Mouse (Mus musculus) embryonic facial prominence, embryonic 15.5 days (tissue): Measurements from ENCODE around the gene Dennd6b. TPM values are rescaled to one million over a fixed set of nuclear protein-coding genes. Genes with fewer than 3 reads are reported as not detected.

ENCODE experiments used
- ATAC-seq: fragments of 200-750 bp; cut with Nextera tagmentation; 2 replicates; pipeline ENCODE4 v1.8.0; 2017; ENCODE audit warnings: low read depth, moderate TSS enrichment; ENCODE audit not compliant: insufficient number of reproducible peaks, low FRiP score, low TSS enrichment
- H3K27ac ChIP-seq: fragments of 300-500 bp; sonication (generic); replicated peaks from 2 replicates; pipeline ENCODE4 v1.5.1; 2015; ENCODE audit warnings: mild to moderate bottlenecking, inconsistent platforms
- H3K27me3 ChIP-seq: fragments of 300-500 bp; sonication (generic); 2 replicates; pipeline ENCODE4 v1.6.1; 2015; ENCODE audit warnings: inconsistent platforms
- H3K36me3 ChIP-seq: fragments of 300-500 bp; sonication (generic); 2 replicates; pipeline ENCODE4 v1.6.1; 2015; ENCODE audit warnings: mild to moderate bottlenecking, inconsistent platforms
- H3K4me1 ChIP-seq: fragments of 300-500 bp; sonication (generic); 2 replicates; pipeline ENCODE4 v1.6.1; 2015; ENCODE audit warnings: inconsistent platforms
- H3K4me2 ChIP-seq: fragments of 300-500 bp; sonication (generic); replicated peaks from 2 replicates; pipeline ENCODE4 v1.6.1; 2015; ENCODE audit warnings: mild to moderate bottlenecking, inconsistent platforms
- H3K4me3 ChIP-seq: fragments of 300-500 bp; sonication (generic); replicated peaks from 2 replicates; pipeline ENCODE4 v1.5.1; 2015; ENCODE audit warnings: mild to moderate bottlenecking, inconsistent platforms
- H3K9ac ChIP-seq: fragments of 300-500 bp; sonication (generic); 2 replicates; pipeline ENCODE4 v1.6.1; 2015; ENCODE audit warnings: inconsistent platforms
- H3K9me3 ChIP-seq: fragments of 300-500 bp; sonication (generic); replicated peaks from 2 replicates; pipeline ENCODE4 v1.6.1; 2016; ENCODE audit warnings: inconsistent platforms
- WGBS: fragments of 180-500 bp; shearing (Covaris S2); methylation state at CpG from one replicate; pipeline ENCODE4 v1.1.7; 2015; 5-methylcytosine and 5-hydroxymethylcytosine counted together
- polyA plus RNA-seq: library from polyadenylated mRNA; unstranded; fragments of >200 nt; fragmentation: Nextera tagmentation; extraction: Ambion mirVana; gene quantifications from 2 replicates; pipeline ENCODE4 v1.2.1, GENCODE M21; 2015

Dennd6b gene
- polyA plus RNA-seq, 1 experiment from 2014 or later, result 16.3 TPM

GRCm38 (mm10) chr15:89210915-89211715 lies 14.8 kb upstream of the Dennd6b start, which contains the start of gene Ppp6r2:
Ppp6r2 (plus strand) TSS chr15:89211553.
- Histone ChIP-seq H3K36me3 (0 out of 2 replicates have a peak, but pooled peaks cover 7% of the 10 kb centered on the region), H3K9me3 (no peaks in the 10 kb centered on the region), H3K4me2 (peak within 1 kb of the TSS; percentile 82), H3K9ac (peak within 1 kb of the TSS; percentile 94), H3K4me1 (peaks cover 20% of the 10 kb centered on the region; the same call in 1 of the 2 replicates), H3K27ac (peak within 1 kb of the TSS; percentile 89), H3K4me3 (peak within 1 kb of the TSS; percentile 90), H3K27me3 (no peaks in the 10 kb centered on the region)
- 2% methylated on average over 47 of the region's 73 CpGs for WGBS
- peak; percentile 87 for ATAC-seq

DNA sequence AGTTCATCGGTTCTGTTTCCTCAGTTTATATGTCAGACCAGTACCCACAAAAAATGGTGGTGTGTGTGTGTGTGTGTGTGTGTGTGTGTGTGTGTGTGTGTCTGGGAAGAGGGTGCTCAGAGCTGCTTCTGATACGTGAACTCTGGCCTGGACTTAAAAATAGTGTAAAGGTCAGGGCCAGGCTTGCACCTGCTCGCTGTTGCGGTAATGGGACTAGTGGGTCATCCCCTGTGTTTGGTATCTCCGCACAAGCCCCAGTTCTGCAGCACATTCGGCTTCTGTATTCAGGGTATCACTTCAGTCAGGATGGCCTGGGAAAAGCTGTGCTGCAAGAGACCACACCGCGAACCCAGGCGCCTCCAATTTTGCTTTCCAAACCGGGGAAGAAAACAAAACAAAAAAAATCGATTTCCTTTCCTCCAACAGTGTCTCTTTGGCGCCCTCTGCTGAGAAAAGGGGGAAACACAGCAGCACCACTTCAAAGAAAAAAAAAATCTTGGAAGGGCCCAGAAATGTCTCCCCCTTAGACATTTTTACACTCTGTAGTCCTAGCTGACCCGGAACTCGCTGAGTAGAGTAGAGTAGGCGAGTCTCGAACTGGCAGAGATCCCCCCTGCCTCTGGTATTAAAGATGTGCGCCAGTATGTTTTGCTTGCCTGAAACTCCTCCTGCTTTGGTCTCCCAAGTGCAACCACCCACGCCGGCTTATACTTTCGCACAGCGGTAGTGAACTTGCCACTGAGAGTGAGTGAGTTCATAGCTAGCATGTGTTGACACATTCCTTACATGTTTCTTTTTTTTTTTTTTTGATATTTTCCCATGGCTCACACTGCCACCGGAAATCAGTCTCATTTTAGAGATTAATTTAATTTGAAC lies 13.8 kb upstream of the Dennd6b start:
- WGBS, result 12% methylated on average over 22 of the region's 22 CpGs
- Histone ChIP-seq H3K27ac (peak overlapping the region; percentile 89), H3K4me2 (peak overlapping the region; percentile 54), H3K27me3 (no peaks in the 10 kb centered on the region), H3K4me3 (peak overlapping the region; percentile 90), H3K9me3 (no peaks in the 10 kb centered on the region), H3K36me3 (no peaks in the 10 kb centered on the region), H3K4me1 (peaks cover 16% of the 10 kb centered on the region; the same call in 1 of the 2 replicates), H3K9ac (no peak overlapping the region)
- no peak for ATAC-seq

DNA sequence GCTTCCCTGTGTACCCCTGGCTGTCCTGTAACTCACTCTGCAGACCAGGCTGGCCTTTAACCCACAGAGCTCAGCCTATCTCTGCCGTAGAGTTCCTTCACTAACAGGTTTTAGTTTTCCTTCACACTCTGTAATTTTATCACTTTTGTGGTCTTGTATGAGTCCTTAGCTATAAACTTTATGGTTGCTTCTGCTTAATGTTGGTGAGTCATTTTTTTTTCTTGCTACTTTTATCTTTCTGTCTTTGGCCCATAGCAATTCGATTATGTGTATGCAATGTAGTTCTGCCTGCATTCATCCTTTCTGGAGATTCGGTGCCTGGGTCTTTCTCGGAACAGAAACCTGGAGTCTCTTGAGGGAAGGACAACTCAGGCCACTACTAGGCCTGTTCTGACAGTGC lies 11.2 kb upstream of the Dennd6b start:
- Histone ChIP-seq H3K9me3 (peaks cover 6% of the 10 kb centered on the region; the same call in 1 of the 2 replicates), H3K27me3 (no peaks in the 10 kb centered on the region), H3K4me1 (peaks cover 8% of the 10 kb centered on the region; the same call in 1 of the 2 replicates), H3K9ac (no peak overlapping the region), H3K4me3 (no peak overlapping the region), H3K36me3 (no peaks in the 10 kb centered on the region), H3K4me2 (no peak overlapping the region), H3K27ac (no peak overlapping the region)
- no peak for ATAC-seq
- WGBS, result 83% methylated on average over 4 of the region's 4 CpGs

GRCm38 (mm10) chr15:89197056-89197455 lies 760 bp upstream of the Dennd6b start:
- no peaks in the 10 kb centered on the region for H3K27me3 ChIP-seq
- peak overlapping the region; percentile 100 for H3K27ac ChIP-seq
- no peaks in the 10 kb centered on the region for H3K9me3 ChIP-seq
- no peaks in the 10 kb centered on the region for H3K36me3 ChIP-seq
- no peak overlapping the region for H3K9ac ChIP-seq
- H3K4me3 ChIP-seq, result peak overlapping the region; percentile 95
- peaks cover 14% of the 10 kb centered on the region for H3K4me1 ChIP-seq
- ATAC-seq, result no peak
- WGBS, result 67% methylated on average over 15 of the region's 15 CpGs
- H3K4me2 ChIP-seq, result peak overlapping the region; percentile 71

- H3K9ac ChIP-seq, result peak overlapping the region; percentile 99
- no peaks in the 10 kb centered on the region for H3K27me3 ChIP-seq
- no peaks in the 10 kb centered on the region for H3K9me3 ChIP-seq
- H3K4me2 ChIP-seq, result peak overlapping the region; percentile 71
- H3K27ac ChIP-seq, result peak overlapping the region; percentile 100
- no peaks in the 10 kb centered on the region for H3K36me3 ChIP-seq
- under 1% methylated on average over 25 of the region's 25 CpGs for WGBS
- ATAC-seq, result peak; percentile 95
- H3K4me1 ChIP-seq, result peaks cover 14% of the 10 kb centered on the region
- H3K4me3 ChIP-seq, result peak overlapping the region; percentile 95
These were observed 495 bp downstream of the Dennd6b start for GRCm38 (mm10) chr15:89195690-89196312.

- no peak for ATAC-seq
- Histone ChIP-seq H3K27ac (peak overlapping the region; percentile 100), H3K4me2 (peak overlapping the region; percentile 71), H3K4me3 (peak overlapping the region; percentile 95), H3K36me3 (0 out of 2 replicates have a peak, but pooled peaks cover 3% of the 10 kb centered on the region), H3K9ac (peak overlapping the region; percentile 99; the same call in 1 of the 2 replicates), H3K27me3 (no peaks in the 10 kb centered on the region), H3K4me1 (peaks cover 14% of the 10 kb centered on the region), H3K9me3 (no peaks in the 10 kb centered on the region)
- WGBS, result 26% methylated on average over 6 of the region's 6 CpGs
These were observed 1.0 kb downstream of the Dennd6b start for GRCm38 (mm10) chr15:89195261-89195681.

GRCm38 (mm10) chr15:89184937-89185227 lies 11.4 kb downstream of the Dennd6b start:
- Histone ChIP-seq H3K4me1 (peaks cover 19% of the 10 kb centered on the region), H3K9me3 (no peaks in the 10 kb centered on the region), H3K4me2 (no peak overlapping the region), H3K4me3 (no peak overlapping the region), H3K9ac (no peak overlapping the region), H3K27me3 (no peaks in the 10 kb centered on the region), H3K36me3 (peaks cover 7% of the 10 kb centered on the region; the same call in 1 of the 2 replicates), H3K27ac (no peak overlapping the region)
- no peak for ATAC-seq
- 80% methylated on average over 5 of the region's 5 CpGs for WGBS

DNA sequence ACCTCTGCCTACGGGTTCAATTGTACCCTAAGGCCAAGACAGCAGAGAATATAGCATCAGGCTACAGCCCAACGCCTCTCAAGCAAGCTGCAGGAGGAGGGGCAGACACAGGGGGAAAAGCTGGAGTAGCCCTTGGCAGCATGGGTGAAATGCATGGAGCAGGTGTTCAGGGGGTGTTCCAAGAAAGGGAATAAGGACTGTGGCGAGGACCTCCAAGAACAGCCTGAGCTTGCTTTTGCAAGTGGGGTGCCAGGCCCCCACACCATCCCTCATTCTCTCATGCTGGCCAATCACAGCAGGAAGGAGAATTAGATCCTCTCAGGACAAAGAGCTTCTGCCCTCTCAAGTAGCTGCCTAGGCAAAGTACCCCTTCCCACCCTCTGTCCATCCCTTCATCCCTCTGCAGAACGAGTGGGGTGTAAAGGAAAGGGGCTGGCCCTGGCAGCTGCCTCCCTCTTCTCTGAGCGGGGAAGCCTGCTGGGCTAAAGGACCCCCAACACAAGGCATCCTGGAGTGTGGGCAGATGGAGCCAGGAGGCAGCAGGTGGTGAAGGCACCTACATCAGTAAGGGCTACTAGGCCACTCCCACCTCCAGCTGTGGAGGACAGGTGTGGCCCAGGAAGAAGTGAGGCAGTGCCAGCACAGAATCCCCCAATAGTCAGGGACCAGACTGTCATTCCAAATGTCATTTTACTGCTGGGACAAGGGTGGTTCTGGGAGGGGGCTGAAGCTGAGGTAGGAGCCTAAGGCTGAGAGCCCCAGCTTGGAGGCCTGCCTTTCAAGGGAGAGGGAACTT lies 12.0 kb downstream of the Dennd6b start:
- H3K4me3 ChIP-seq, result no peak overlapping the region
- no peak overlapping the region for H3K9ac ChIP-seq
- H3K4me2 ChIP-seq, result no peak overlapping the region
- 47% methylated on average over 5 of the region's 5 CpGs for WGBS
- H3K36me3 ChIP-seq, result peaks cover 4% of the 10 kb centered on the region; the same call in 1 of the 2 replicates
- H3K9me3 ChIP-seq, result no peaks in the 10 kb centered on the region
- no peaks in the 10 kb centered on the region for H3K27me3 ChIP-seq
- H3K27ac ChIP-seq, result no peak overlapping the region
- ATAC-seq, result no peak
- peaks cover 24% of the 10 kb centered on the region for H3K4me1 ChIP-seq

GRCm38 (mm10) chr15:89182842-89183241 lies 13.5 kb downstream of the Dennd6b start:
- H3K36me3 ChIP-seq, result no peaks in the 10 kb centered on the region
- H3K4me3 ChIP-seq, result no peak overlapping the region
- H3K9me3 ChIP-seq, result no peaks in the 10 kb centered on the region
- H3K27me3 ChIP-seq, result no peaks in the 10 kb centered on the region
- no peak overlapping the region for H3K27ac ChIP-seq
- H3K4me1 ChIP-seq, result peaks cover 39% of the 10 kb centered on the region
- no peak overlapping the region for H3K4me2 ChIP-seq
- WGBS, result 50% methylated on average over 5 of the region's 5 CpGs
- H3K9ac ChIP-seq, result no peak overlapping the region
- no peak for ATAC-seq

DNA sequence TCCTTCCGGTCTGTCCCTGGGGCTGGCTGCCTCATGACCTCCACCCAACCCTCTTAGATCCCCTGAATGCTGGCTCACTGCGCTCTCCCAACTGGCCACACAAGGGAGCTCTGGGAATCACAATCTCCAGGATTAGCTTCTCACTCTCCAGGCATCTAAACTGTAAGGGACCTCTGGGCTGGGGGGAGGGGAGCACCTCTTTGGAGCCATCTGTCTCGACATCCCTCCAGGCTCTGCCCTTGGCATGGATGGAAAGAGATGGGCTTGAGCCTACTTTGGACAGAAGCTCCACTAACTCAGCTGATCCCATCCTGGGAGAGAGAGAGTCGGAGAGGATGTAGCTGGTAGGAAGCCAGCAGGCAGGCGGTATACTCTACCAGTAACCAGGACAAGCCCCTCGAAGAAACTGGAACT lies 14.0 kb downstream of the Dennd6b start:
- peak overlapping the region; percentile 53 for H3K27ac ChIP-seq
- no peak for ATAC-seq
- no peak overlapping the region for H3K4me2 ChIP-seq
- H3K27me3 ChIP-seq, result no peaks in the 10 kb centered on the region
- no peaks in the 10 kb centered on the region for H3K9me3 ChIP-seq
- no peak overlapping the region for H3K9ac ChIP-seq
- no peaks in the 10 kb centered on the region for H3K36me3 ChIP-seq
- peaks cover 44% of the 10 kb centered on the region for H3K4me1 ChIP-seq
- no peak overlapping the region for H3K4me3 ChIP-seq
- 29% methylated on average over 6 of the region's 6 CpGs for WGBS
